8 mouse cellular contexts compared by ENCODE assay signal in the genomic region with DNA sequence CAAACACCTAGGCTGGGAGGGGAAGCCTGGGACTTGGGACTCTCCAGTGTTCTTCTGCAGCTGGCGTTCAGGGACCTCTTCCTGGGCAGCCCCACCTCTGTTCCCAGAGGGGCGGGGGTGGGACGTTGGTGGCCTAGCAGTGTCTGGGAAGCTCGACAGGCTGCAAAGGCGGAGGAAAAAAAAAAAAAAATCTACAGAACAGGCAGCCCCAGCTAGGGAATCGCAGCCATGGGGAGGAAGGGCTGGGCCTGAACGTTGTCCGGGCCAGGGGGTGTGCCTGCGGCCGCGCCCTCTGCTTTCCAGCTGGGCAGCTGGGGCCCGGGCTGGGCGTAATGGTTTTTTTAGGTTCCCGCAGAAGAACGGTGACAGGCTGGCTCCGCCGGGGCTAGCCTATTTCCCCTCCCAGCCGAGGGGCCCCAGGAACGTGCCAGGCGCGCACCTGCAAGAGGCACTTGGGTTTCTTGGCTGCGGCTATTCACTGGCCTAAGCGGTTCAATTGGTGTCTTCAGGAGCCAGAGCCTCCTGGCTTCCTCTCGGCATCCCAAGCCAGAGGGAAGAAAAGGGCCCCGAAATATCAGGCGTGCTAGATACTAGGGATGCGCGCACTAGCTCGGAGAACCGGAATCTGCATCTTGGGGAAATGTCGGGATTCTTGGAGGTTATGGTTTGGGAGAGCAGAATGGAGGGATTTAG.
A peak's percentile ranks its signal among the peaks of the same experiment; 100 is the strongest.
DNase-seq lines count a peak whose midpoint lies in the region; ATAC-seq lines count a peak whose summit lies in the region.

No protein-coding gene starts in this region.

- H3K4me2 ChIP-seq in limb, embryonic 13.5 days (replicated peaks): peak overlapping the region; percentile 81

- DNase-seq in thymus, postnatal 4 days: peak; percentile 43
- DNase-seq in thymus, postnatal 25 days: no peak
- peak; percentile 48 for DNase-seq in gastrocnemius, postnatal 25 days
- DNase-seq in neural tube, embryonic 10.5 days (ENCODE audit: extremely low spot score, low spot score): peak; percentile 70
- DNase-seq in testis, postnatal 10 days (ENCODE audit: low spot score): no peak
- no peak for DNase-seq in thymus, postnatal 10 days (ENCODE audit: low spot score in 2 of 2)

- no peaks in the 10 kb centered on the region for H3K9me3 ChIP-seq in limb, embryonic 13.5 days

- peak; percentile 24; the same call in 1 of the 2 replicates for ATAC-seq in limb, embryonic 13.5 days (ENCODE audit: low FRiP score, low read depth)
- ATAC-seq in frontal cortex, adult (ENCODE audit: low TSS enrichment): no peak

- peaks cover 85% of the 10 kb centered on the region for H3K4me1 ChIP-seq in limb, embryonic 13.5 days

- under 1% methylated on average over 31 of the region's 31 CpGs for WGBS in limb, embryonic 13.5 days

- peak overlapping the region; percentile 71 for H3K9ac ChIP-seq in limb, embryonic 13.5 days

- H3K4me3 ChIP-seq in limb, embryonic 13.5 days: peak overlapping the region; percentile 46

- peak overlapping the region; percentile 92 for H3K27ac ChIP-seq in limb, embryonic 13.5 days

- H3K36me3 ChIP-seq in limb, embryonic 13.5 days: no peaks in the 10 kb centered on the region

- H3K27me3 ChIP-seq in limb, embryonic 13.5 days: peaks cover 58% of the 10 kb centered on the region

Comparison
In these comparisons a context has a peak if more than half of its experiments do, and no peak if none do; other contexts are left out.
1. DNase-seq: peak in thymus, postnatal 4 days (single experiment), gastrocnemius, postnatal 25 days (single experiment) and neural tube, embryonic 10.5 days (single experiment); none in thymus, postnatal 25 days (single experiment), testis, postnatal 10 days (single experiment) and thymus, postnatal 10 days (0 of 2).